Mouse (Mus musculus) embryonic facial prominence, embryonic 10.5 days (tissue): ENCODE results near the gene Sfrp5. TPM values are rescaled to one million over a fixed set of nuclear protein-coding genes. Genes with fewer than 3 reads are reported as not detected.

Source experiments
- DNase-seq: peaks from one replicate; pipeline ENCODE4 v3.0.0-alpha.2; 2017; ENCODE audit warnings: low spot score
- H3K27ac ChIP-seq: fragments of 300-500 bp; sonication (generic); replicated peaks from 2 replicates; pipeline ENCODE4 v1.5.1; 2016; ENCODE audit warnings: mild to moderate bottlenecking
- H3K27me3 ChIP-seq: fragments of 300-500 bp; sonication (generic); replicated peaks from 2 replicates; pipeline ENCODE4 v1.6.1; 2016; ENCODE audit warnings: low read depth, mild to moderate bottlenecking; ENCODE audit not compliant: poor library complexity, severe bottlenecking
- H3K36me3 ChIP-seq: fragments of 300-500 bp; sonication (generic); replicated peaks from 2 replicates; pipeline ENCODE4 v1.6.1; 2016; ENCODE audit warnings: mild to moderate bottlenecking, moderate library complexity
- H3K4me1 ChIP-seq: fragments of 300-500 bp; sonication (generic); 2 replicates; pipeline ENCODE4 v1.6.1; 2016
- H3K4me3 ChIP-seq: fragments of 300-500 bp; sonication (generic); 2 replicates; pipeline ENCODE4 v1.5.1; 2016; ENCODE audit warnings: mild to moderate bottlenecking, moderate library complexity
- H3K9me3 ChIP-seq: fragments of 300-500 bp; sonication (generic); 2 replicates; pipeline ENCODE4 v1.6.1; 2016; ENCODE audit warnings: mild to moderate bottlenecking
- WGBS: fragments of 180-500 bp; shearing (Covaris S2); methylation state at CpG from one replicate; pipeline ENCODE4 v1.1.7; 2016; 5-methylcytosine and 5-hydroxymethylcytosine counted together
- polyA plus RNA-seq: library from polyadenylated mRNA; unstranded; fragments of >200 nt; fragmentation: Nextera tagmentation; extraction: Ambion mirVana; gene quantifications from 2 replicates; pipeline ENCODE4 v1.2.1, GENCODE M21; 2016

Sfrp5 gene
- polyA plus RNA-seq, 1 experiment from 2014 or later, result 0.72 TPM

GRCm38 (mm10) chr19:42190494-42190893 is 11.6 kb downstream of the Sfrp5 start:
- Histone ChIP-seq H3K27me3 (no peaks in the 10 kb centered on the region), H3K4me1 (peaks cover 6% of the 10 kb centered on the region), H3K27ac (no peak overlapping the region), H3K4me3 (no peak overlapping the region), H3K36me3 (peaks cover 70% of the 10 kb centered on the region), H3K9me3 (no peaks in the 10 kb centered on the region)
- DNase-seq, result peak; percentile 77
- 20% methylated on average over 5 of the region's 5 CpGs for WGBS

- H3K27me3 ChIP-seq, result no peaks in the 10 kb centered on the region
- peaks cover 6% of the 10 kb centered on the region for H3K4me1 ChIP-seq
- no peak overlapping the region for H3K27ac ChIP-seq
- H3K4me3 ChIP-seq, result no peak overlapping the region
- WGBS, result 86% methylated on average over 4 of the region's 4 CpGs
- H3K9me3 ChIP-seq, result no peaks in the 10 kb centered on the region
- peaks cover 77% of the 10 kb centered on the region for H3K36me3 ChIP-seq
- no peak for DNase-seq
These were observed 12.3 kb downstream of the Sfrp5 start for GRCm38 (mm10) chr19:42189735-42190134.

- 65% methylated on average over 6 of the region's 6 CpGs for WGBS
- Histone ChIP-seq H3K27me3 (no peaks in the 10 kb centered on the region), H3K27ac (no peak overlapping the region), H3K9me3 (no peaks in the 10 kb centered on the region), H3K4me3 (no peak overlapping the region), H3K36me3 (peaks cover 82% of the 10 kb centered on the region), H3K4me1 (0 out of 2 replicates have a peak, but pooled peaks cover 2% of the 10 kb centered on the region)
- peak; percentile 50 for DNase-seq
These were observed 19.4 kb downstream of the Sfrp5 start for GRCm38 (mm10) chr19:42182673-42183072.

DNA sequence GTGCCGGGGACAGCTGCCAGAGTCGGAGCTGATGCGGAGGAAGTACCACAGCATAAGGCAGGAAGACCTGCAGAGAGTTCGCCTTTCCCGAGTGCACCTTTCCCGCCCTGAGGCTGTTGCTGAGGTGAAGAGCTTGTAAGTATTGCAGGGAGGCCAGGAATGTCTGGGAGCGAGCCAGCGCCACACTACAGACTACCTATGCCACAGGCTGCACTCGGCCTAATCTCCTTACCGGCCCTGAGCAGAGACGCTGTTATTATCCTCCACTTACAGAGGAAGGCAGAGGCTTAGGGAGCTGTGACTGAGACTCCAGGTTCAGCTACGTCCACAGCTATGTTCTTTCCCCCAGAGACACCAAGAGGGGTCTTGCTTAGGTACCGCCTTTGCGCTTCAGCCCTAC is 22.7 kb downstream of the Sfrp5 start:
- 84% methylated on average over 14 of the region's 14 CpGs for WGBS

GRCm38 (mm10) chr19:42177461-42177860 is 24.6 kb downstream of the Sfrp5 start:
- 91% methylated on average over 2 of the region's 2 CpGs for WGBS
- Histone ChIP-seq H3K36me3 (peaks cover 35% of the 10 kb centered on the region), H3K27ac (no peak overlapping the region), H3K4me1 (no peaks in the 10 kb centered on the region), H3K9me3 (no peaks in the 10 kb centered on the region), H3K4me3 (no peak overlapping the region), H3K27me3 (no peaks in the 10 kb centered on the region)
- no peak for DNase-seq

More for the DNA sequence above, 22.7 kb downstream of the Sfrp5 start:
- H3K27ac ChIP-seq, result no peak overlapping the region
- no peak for DNase-seq
- no peaks in the 10 kb centered on the region for H3K9me3 ChIP-seq
- no peaks in the 10 kb centered on the region for H3K27me3 ChIP-seq
- no peak overlapping the region for H3K4me3 ChIP-seq
- 0 out of 2 replicates have a peak, but pooled peaks cover 2% of the 10 kb centered on the region for H3K4me1 ChIP-seq
- peaks cover 54% of the 10 kb centered on the region for H3K36me3 ChIP-seq

DNA sequence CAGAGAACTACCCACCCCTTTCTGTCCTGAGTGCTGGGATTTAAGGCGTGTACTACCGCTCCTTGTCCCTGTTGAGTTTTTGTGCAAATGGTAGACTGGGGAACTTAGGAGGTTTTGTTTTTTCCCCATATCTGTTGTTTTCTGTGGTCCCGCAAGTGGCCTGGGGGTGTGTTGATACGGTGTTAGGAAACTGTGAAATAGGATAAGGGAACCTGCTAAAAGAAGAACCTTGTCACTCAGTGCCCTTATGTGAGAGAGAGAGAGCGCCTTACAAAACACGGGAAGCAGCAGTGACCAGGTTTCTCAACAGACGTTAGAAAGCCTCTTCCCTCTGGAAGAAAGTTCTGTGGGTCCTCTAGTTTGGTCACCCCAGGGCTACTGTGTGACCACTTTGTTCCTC is 25.2 kb downstream of the Sfrp5 start:
- no peak overlapping the region for H3K4me3 ChIP-seq
- no peak overlapping the region for H3K27ac ChIP-seq
- H3K36me3 ChIP-seq, result peaks cover 31% of the 10 kb centered on the region
- H3K27me3 ChIP-seq, result no peaks in the 10 kb centered on the region
- peaks cover 2% of the 10 kb centered on the region for H3K4me1 ChIP-seq
- WGBS, result 75% methylated on average over 7 of the region's 7 CpGs
- no peak for DNase-seq
- no peaks in the 10 kb centered on the region for H3K9me3 ChIP-seq

GRCm38 (mm10) chr19:42170025-42170969 is 31.8 kb downstream of the Sfrp5 start:
- H3K36me3 ChIP-seq, result no peaks in the 10 kb centered on the region
- no peaks in the 10 kb centered on the region for H3K9me3 ChIP-seq
- peak; percentile 93 for DNase-seq
- H3K27me3 ChIP-seq, result peaks cover 32% of the 10 kb centered on the region
- peak overlapping the region; percentile 83 for H3K27ac ChIP-seq
- peak overlapping the region; percentile 99 for H3K4me3 ChIP-seq
- WGBS, result 2% methylated on average over 56 of the region's 56 CpGs
- H3K4me1 ChIP-seq, result peaks cover 21% of the 10 kb centered on the region

- 79% methylated on average over 10 of the region's 10 CpGs for WGBS
- H3K27me3 ChIP-seq, result peaks cover 38% of the 10 kb centered on the region
- no peaks in the 10 kb centered on the region for H3K9me3 ChIP-seq
- peaks cover 21% of the 10 kb centered on the region for H3K4me1 ChIP-seq
- no peak overlapping the region for H3K27ac ChIP-seq
- no peaks in the 10 kb centered on the region for H3K36me3 ChIP-seq
- no peak overlapping the region; the same call in 1 of the 2 replicates for H3K4me3 ChIP-seq
- no peak for DNase-seq
These were observed 32.6 kb downstream of the Sfrp5 start for GRCm38 (mm10) chr19:42169322-42169975.

- WGBS, result 66% methylated on average over 9 of the region's 9 CpGs
- peaks cover 21% of the 10 kb centered on the region for H3K4me1 ChIP-seq
- no peak for DNase-seq
These were observed 34.6 kb downstream of the Sfrp5 start for GRCm38 (mm10) chr19:42167489-42167888.

DNA sequence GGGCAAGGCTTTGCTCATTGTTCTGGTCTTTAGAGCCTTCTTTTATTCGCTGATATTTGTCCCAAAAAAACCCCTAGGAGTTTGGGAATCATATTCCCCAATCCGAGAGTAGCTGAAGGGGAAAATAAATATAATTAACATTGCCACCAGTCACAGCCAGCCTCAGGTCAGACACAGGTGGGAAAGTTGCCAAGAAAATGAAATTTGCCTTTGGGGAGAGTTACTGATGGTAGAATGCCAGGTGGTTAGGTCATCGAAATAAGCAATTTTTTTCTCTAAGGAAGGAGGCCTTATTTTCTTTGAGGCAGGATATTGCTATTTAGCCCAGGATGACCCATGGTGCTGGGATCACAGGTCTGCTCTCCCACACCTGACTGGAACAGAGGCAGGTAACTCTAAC is 35.3 kb downstream of the Sfrp5 start:
- H3K36me3 ChIP-seq, result no peaks in the 10 kb centered on the region
- H3K4me3 ChIP-seq, result no peak overlapping the region
- no peak overlapping the region for H3K27ac ChIP-seq
- peaks cover 38% of the 10 kb centered on the region for H3K27me3 ChIP-seq
- DNase-seq, result no peak
- WGBS, result 55% methylated on average over 3 of the region's 3 CpGs
- peaks cover 18% of the 10 kb centered on the region for H3K4me1 ChIP-seq
- H3K9me3 ChIP-seq, result no peaks in the 10 kb centered on the region

More at GRCm38 (mm10) chr19:42167489-42167888, 34.6 kb downstream of the Sfrp5 start:
- H3K27me3 ChIP-seq, result peaks cover 38% of the 10 kb centered on the region
- no peaks in the 10 kb centered on the region for H3K36me3 ChIP-seq
- H3K4me3 ChIP-seq, result no peak overlapping the region
- H3K27ac ChIP-seq, result no peak overlapping the region
- no peaks in the 10 kb centered on the region for H3K9me3 ChIP-seq

DNA sequence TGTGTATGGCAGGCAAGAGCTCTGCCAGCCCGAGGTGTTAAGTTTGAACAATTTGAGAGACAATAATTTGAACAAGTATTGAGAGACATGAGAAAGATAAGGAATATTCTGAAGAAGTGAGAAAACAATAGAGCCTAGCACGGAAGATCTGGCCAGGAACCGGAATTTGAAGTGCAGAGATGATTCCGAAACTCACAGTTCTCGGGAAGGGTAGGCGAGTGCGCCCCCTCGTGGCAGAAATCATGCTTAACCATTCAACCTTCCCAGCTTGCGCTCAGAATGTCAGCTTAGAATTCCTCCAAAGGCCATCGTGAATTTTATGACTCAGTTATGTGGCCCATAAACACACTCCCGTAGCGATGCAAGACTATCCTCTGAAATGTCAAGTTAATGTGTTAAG is 35.9 kb downstream of the Sfrp5 start:
- DNase-seq, result peak; percentile 87
- Histone ChIP-seq H3K4me3 (0 out of 2 replicates have a peak overlapping the region, but pooled peaks have one; percentile 16), H3K27ac (0 out of 2 replicates have a peak overlapping the region, but pooled peaks have one; percentile 27), H3K9me3 (no peaks in the 10 kb centered on the region), H3K36me3 (no peaks in the 10 kb centered on the region), H3K4me1 (peaks cover 11% of the 10 kb centered on the region), H3K27me3 (peaks cover 38% of the 10 kb centered on the region)
- 5% methylated on average over 12 of the region's 12 CpGs for WGBS

GRCm38 (mm10) chr19:42164188-42164587 is 37.9 kb downstream of the Sfrp5 start:
- 0 out of 2 replicates have a peak, but pooled peaks cover 3% of the 10 kb centered on the region for H3K4me1 ChIP-seq
- no peak overlapping the region for H3K27ac ChIP-seq
- H3K27me3 ChIP-seq, result peaks cover 31% of the 10 kb centered on the region
- WGBS, result 75% methylated on average over 7 of the region's 7 CpGs
- H3K36me3 ChIP-seq, result no peaks in the 10 kb centered on the region
- DNase-seq, result no peak
- H3K4me3 ChIP-seq, result no peak overlapping the region
- no peaks in the 10 kb centered on the region for H3K9me3 ChIP-seq
